25 mouse cellular contexts compared by ENCODE assay signal in the genomic region with DNA sequence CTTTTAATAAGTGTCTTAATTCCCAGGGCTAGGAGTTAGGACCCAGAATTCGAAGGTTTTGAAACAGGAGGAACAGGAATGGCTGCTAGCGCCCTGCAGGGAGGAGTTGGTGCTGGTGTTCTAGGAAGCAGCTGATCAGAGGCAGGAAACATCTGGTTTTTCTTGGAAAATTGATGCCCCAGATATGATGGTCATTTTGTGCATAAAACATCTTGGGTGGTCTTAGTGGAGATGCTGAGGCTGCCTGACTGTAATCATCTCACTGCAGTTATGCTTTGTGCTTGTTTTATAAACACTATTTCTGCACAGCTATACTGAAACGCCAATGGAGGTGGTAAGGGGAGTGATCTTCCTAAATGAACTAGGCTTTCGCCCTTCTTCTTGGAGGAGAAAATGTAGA. TPM values are rescaled to one million over a fixed set of nuclear protein-coding genes. Genes with fewer than 3 reads are reported as not detected.
DNase-seq lines count a peak whose midpoint lies in the region; ATAC-seq lines count a peak whose summit lies in the region.
"Had no signal": no experiment of that assay in that cellular context is flagged by ENCODE, and none has a peak within 500 bp of the region (broad histone marks: within the 10 kb centered on the region; RNA-seq: fewer than 3 reads in every experiment).

No protein-coding gene starts in this region.

- H3K4me3 ChIP-seq in kidney, embryonic 16.5 days (ENCODE audit: low read length): no peak overlapping the region
- no peak overlapping the region for H3K4me3 ChIP-seq in forebrain, embryonic 16.5 days (replicated peaks; ENCODE audit: low read length)
- H3K4me3 ChIP-seq: embryonic facial prominence, embryonic 15.5 days; heart, embryonic 12.5 days; hindbrain, embryonic 10.5 days; limb, embryonic 15.5 days; midbrain, embryonic 12.5 days had no signal

- H3K9ac ChIP-seq in kidney, embryonic 16.5 days (replicated peaks; ENCODE audit: low read length): no peak overlapping the region
- no peak overlapping the region for H3K9ac ChIP-seq in forebrain, embryonic 16.5 days (replicated peaks; ENCODE audit: low read depth, low read length)
- H3K9ac ChIP-seq: embryonic facial prominence, embryonic 15.5 days; heart, embryonic 12.5 days; limb, embryonic 15.5 days; liver, embryonic 14.5 days; midbrain, embryonic 12.5 days had no signal

- H3K27ac ChIP-seq in kidney, embryonic 16.5 days (ENCODE audit: low read length): peak overlapping the region; percentile 23; the same call in 1 of the 2 replicates
- H3K27ac ChIP-seq in forebrain, embryonic 16.5 days (ENCODE audit: low read length): no peak overlapping the region
- H3K27ac ChIP-seq: embryonic facial prominence, embryonic 15.5 days; hindbrain, embryonic 10.5 days; hindbrain, postnatal 0 days; limb, embryonic 15.5 days; liver, embryonic 14.5 days; midbrain, embryonic 12.5 days had no signal

- no peak for DNase-seq in kidney, postnatal 14 days
- DNase-seq in lung, postnatal 10 days: peak; percentile 28
- DNase-seq in lung, adult 18-20 months: no peak
- DNase-seq in lung, postnatal 4 days: peak; percentile 15 to 32
- no peak for DNase-seq in layer of hippocampus, adult 9-10 months (ENCODE audit: low spot score)
- DNase-seq: adrenal gland, adult 2 months; cerebellum, adult 11-12 months; cerebellum, postnatal 10 days; gastrocnemius, postnatal 10 days; heart, postnatal 10 days; kidney, adult 2 months; layer of hippocampus, adult 9-11 months; thymus, postnatal 14 days had no signal

- no peak overlapping the region for H3K4me2 ChIP-seq in kidney, embryonic 16.5 days (replicated peaks; ENCODE audit: low read depth, low read length)
- no peak overlapping the region for H3K4me2 ChIP-seq in forebrain, embryonic 16.5 days (ENCODE audit: low read length)
- H3K4me2 ChIP-seq: embryonic facial prominence, embryonic 15.5 days; heart, embryonic 12.5 days; limb, embryonic 15.5 days; midbrain, embryonic 12.5 days had no signal

- H3K36me3 ChIP-seq in kidney, embryonic 16.5 days (ENCODE audit: insufficient read depth, low read length): 0 out of 2 replicates have a peak, but pooled peaks cover 4% of the 10 kb centered on the region
- H3K36me3 ChIP-seq in forebrain, embryonic 16.5 days (ENCODE audit: control insufficient read depth, insufficient read depth): no peaks in the 10 kb centered on the region
- H3K36me3 ChIP-seq: embryonic facial prominence, embryonic 15.5 days; hindbrain, embryonic 10.5 days; limb, embryonic 15.5 days; midbrain, embryonic 12.5 days had no signal

- ATAC-seq in kidney, embryonic 16.5 days (ENCODE audit: low FRiP score, low TSS enrichment): no peak
- no peak for ATAC-seq in forebrain, embryonic 16.5 days
- ATAC-seq: forebrain, embryonic 14.5 days; hindbrain, postnatal 0 days had no signal

- no peaks in the 10 kb centered on the region for H3K27me3 ChIP-seq in kidney, embryonic 16.5 days (ENCODE audit: insufficient read depth, low read length)
- no peaks in the 10 kb centered on the region for H3K27me3 ChIP-seq in forebrain, embryonic 16.5 days (replicated peaks; ENCODE audit: control insufficient read depth, insufficient read depth, low read length)
- H3K27me3 ChIP-seq: embryonic facial prominence, embryonic 15.5 days; heart, embryonic 12.5 days; limb, embryonic 15.5 days; midbrain, embryonic 12.5 days had no signal

- H3K9me3 ChIP-seq in kidney, embryonic 16.5 days (ENCODE audit: low read length): no peaks in the 10 kb centered on the region
- no peaks in the 10 kb centered on the region for H3K9me3 ChIP-seq in forebrain, embryonic 16.5 days (ENCODE audit: control insufficient read depth, low read length)
- H3K9me3 ChIP-seq: embryonic facial prominence, embryonic 15.5 days; heart, embryonic 12.5 days; hindbrain, embryonic 10.5 days; limb, embryonic 15.5 days; midbrain, embryonic 12.5 days had no signal

- peaks cover 26% of the 10 kb centered on the region for H3K4me1 ChIP-seq in kidney, embryonic 16.5 days (ENCODE audit: insufficient read depth, low read length)
- H3K4me1 ChIP-seq in forebrain, embryonic 16.5 days (replicated peaks; ENCODE audit: control insufficient read depth, insufficient read depth, low read length): no peaks in the 10 kb centered on the region
- H3K4me1 ChIP-seq: embryonic facial prominence, embryonic 15.5 days; midbrain, embryonic 12.5 days had no signal

- 60% methylated on average over 4 of the region's 4 CpGs for whole genome bisulfite sequencing in kidney, embryonic 16.5 days
- WGBS in forebrain, embryonic 16.5 days: 87% methylated on average over 4 of the region's 4 CpGs

RNA-seq across cellular contexts. Expression of gene Gm11096, which starts 48.5 kb away (rescaled TPM):
- polyA plus RNA-seq in kidney, embryonic 16.5 days (2015; fragmentation: Nextera tagmentation; extraction: Ambion mirVana): not detected in 2 replicates
- polyA plus RNA-seq in forebrain, embryonic 16.5 days (2015; fragmentation: Nextera tagmentation; extraction: Ambion mirVana): not detected in 2 replicates
- polyA plus RNA-seq: adrenal gland, adult 2 months; C2C12; embryonic facial prominence, embryonic 15.5 days; forebrain, embryonic 14.5 days; heart, embryonic 12.5 days; hindbrain, embryonic 10.5 days; hindbrain, postnatal 0 days; kidney, adult 2 months; limb, embryonic 15.5 days; liver, embryonic 14.5 days; midbrain, embryonic 12.5 days; testis, adult 2 months had no signal

Comparison
In these comparisons a context has a peak if more than half of its experiments do, and no peak if none do; other contexts are left out.
1. DNase-seq: peak in lung, postnatal 10 days (single experiment) and lung, postnatal 4 days (2 of 2); none in kidney, postnatal 14 days (single experiment), lung, adult 18-20 months (0 of 2) and layer of hippocampus, adult 9-10 months (single experiment).